Mouse (Mus musculus) layer of hippocampus, adult 2 months (tissue): ENCODE results near the gene Endou. TPM values are rescaled to one million over a fixed set of nuclear protein-coding genes. Genes with fewer than 3 reads are reported as not detected.

ENCODE experiments used
- DNase-seq, 2 experiments: peaks; one replicate each; pipeline ENCODE4 v3.0.0; 2022; ENCODE audit warnings: low spot score in 2 of 2
- H3K27ac ChIP-seq: fragments of 200-600 bp; 2 replicates; pipeline ENCODE4 v1.8.1; 2022
- H3K4me3 ChIP-seq: fragments of 200-600 bp; 2 replicates; pipeline ENCODE4 v1.8.1; 2022; ENCODE audit warnings: mild to moderate bottlenecking
- CTCF ChIP-seq: fragments of 200-600 bp; conservative IDR thresholded peaks from 2 replicates; pipeline ENCODE4 v1.8.1; 2022; ENCODE audit warnings: antibody characterized with exemption, mild to moderate bottlenecking, moderate library complexity
- total RNA-seq, 2 experiments: library from RNA; stranded (reverse); gene quantifications; 2 replicates each; pipeline ENCODE4 v1.2.3; 2021

Gene Endou
- total RNA-seq, 2 experiments from 2014 or later = 0.59 to 0.96 TPM

- Histone ChIP-seq H3K27ac (peak overlapping the region; percentile 78), H3K4me3 (no peak overlapping the region)
- TF ChIP-seq CTCF = no peak
- no peak for DNase-seq
Measured at GRCm38 (mm10) chr15:97721008-97721701, 10.0 kb downstream of the Endou start.

GRCm38 (mm10) chr15:97720026-97720675 is 11.0 kb downstream of the Endou start:
- Histone ChIP-seq H3K4me3 (no peak overlapping the region), H3K27ac (peak overlapping the region; percentile 78)
- TF ChIP-seq CTCF = no peak
- DNase-seq = no peak

DNA sequence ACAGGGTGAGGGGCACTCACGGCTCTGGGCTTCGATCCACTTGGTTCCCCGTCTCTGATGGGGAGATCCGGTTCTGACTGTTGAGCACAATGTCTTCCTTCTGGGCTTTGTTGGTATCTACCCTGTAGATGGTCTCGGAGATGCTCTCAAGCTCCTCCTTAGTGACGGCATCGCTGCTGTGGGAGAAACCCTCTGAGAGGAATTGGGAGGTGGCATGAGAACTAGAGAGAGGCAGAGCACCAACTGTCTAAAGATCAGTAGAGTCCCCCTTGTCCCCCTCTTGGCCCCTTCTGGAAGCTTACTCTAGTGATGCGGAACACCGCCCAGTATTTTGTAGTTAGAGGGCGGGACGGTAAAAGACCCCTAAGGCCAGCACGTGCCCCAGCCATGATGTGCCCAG is 11.6 kb downstream of the Endou start:
- DNase-seq = no peak
- Histone ChIP-seq H3K27ac (peak overlapping the region; percentile 78; the same call in 1 of the 2 replicates), H3K4me3 (no peak overlapping the region)
- no peak for TF ChIP-seq CTCF

DNA sequence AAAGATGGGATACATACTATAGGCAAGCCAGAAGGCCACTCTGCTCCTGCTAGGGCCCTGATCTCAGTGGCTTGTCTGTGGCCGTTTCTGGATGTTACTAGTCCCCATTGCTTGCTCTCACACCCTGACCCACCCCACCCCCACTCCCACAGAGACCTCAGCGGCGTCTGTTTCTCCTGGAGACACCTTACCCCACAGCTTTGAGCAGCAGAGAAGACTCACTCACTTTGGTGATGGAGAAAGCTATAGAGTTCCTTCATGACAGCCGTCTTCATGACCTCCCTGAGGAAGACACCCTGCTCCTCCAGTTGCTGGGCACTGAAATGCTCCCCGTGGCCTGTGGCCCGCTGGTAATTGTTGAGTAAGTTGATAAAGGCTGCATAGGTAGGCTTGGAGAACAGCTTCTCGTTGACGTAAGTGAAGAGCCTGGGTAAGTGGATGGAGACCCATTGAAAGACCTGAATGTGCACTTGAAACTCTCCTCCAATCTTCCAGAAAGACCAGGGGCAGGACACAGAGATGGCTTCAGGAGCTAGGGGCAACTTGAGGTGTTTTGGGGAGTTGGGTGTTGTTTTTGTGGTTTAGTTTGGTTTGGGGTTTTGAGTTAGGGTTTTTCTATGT is 12.5 kb downstream of the Endou start:
- Histone ChIP-seq H3K27ac (no peak overlapping the region; the same call in 1 of the 2 replicates), H3K4me3 (no peak overlapping the region)
- no peak for TF ChIP-seq CTCF
- no peak for DNase-seq

DNA sequence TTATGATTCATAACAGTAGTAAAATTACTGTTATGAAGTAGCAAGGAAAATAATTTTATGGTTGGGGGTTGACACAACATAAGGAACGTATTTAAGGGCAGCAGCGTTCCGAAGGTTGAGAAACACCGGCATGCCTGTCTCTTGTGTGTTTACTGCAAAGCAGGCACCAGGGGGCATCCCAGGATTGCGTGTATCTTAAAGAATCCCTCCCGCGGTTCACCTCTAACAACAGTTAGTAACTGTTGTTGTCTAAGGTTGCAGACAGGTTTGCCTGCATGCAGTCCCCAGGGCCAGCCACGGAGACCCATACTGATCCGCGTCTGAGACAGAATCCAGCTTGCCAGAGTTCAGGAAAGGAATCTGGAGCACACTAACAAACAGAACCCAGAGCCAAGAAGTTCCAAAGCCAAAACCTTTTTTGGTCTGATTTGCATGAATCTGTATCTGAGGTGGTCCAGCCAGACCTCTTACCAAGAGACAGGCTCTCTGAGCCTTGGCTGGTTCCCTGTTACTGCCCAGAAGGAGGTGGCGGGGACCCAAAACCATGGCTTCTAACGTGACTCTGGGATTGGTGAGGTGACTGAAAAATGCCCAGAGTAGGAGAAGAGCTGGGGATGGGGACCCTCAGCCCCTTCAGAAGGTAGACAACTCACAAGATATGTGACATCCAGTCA is 13.1 kb downstream of the Endou start:
- DNase-seq = peak; percentile 32 to 49
- no peak overlapping the region for H3K4me3 ChIP-seq
- H3K27ac ChIP-seq = peak overlapping the region; percentile 25; the same call in 1 of the 2 replicates
- TF ChIP-seq CTCF = peak; percentile 90

GRCm38 (mm10) chr15:97716782-97717181 is 14.4 kb downstream of the Endou start:
- no peak overlapping the region for H3K4me3 ChIP-seq
- TF ChIP-seq CTCF = no peak
- no peak overlapping the region for H3K27ac ChIP-seq
- no peak for DNase-seq

DNA sequence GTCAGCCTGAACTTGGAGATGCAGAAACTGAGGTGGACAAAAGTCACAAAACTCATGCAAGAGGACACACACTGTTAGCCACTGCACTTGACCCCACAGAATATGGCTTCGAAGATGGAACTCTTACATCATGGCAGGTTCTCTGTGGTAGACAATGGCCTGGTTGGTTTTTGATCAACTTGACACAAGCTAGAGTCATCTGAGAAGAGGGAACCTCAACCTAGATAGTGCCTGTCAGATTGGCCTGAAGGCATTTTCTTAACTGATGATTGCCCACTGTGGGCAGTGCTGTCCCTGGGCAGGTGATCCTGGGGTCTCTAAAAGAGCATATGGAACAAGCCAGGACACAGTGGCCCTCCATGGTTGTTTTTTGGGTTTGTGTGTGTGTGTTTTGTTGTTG is 15.4 kb downstream of the Endou start:
- H3K4me3 ChIP-seq = no peak overlapping the region
- no peak for DNase-seq
- H3K27ac ChIP-seq = no peak overlapping the region
- TF ChIP-seq CTCF = no peak

DNA sequence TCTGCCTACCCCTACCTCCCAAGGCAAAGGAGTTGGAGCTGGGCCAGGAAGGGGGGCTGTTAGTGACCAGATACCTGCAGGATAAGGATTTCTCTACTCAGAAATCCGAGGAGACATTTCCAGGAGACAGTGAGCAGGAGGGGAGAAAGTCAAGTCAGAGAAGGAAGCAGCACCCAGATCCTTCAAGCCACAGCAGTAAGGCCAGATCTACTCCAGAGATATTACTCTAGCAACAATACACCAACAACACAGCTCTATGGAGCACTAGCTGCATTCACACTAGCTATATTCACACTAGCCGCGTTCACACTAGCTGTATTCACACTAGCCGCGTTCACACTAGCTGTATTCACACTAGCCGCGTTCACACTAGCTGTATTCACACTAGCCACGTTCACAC is 16.1 kb downstream of the Endou start:
- no peak for TF ChIP-seq CTCF
- Histone ChIP-seq H3K4me3 (no peak overlapping the region), H3K27ac (no peak overlapping the region)
- DNase-seq = no peak

- TF ChIP-seq CTCF = no peak
- no peak overlapping the region for H3K4me3 ChIP-seq
- DNase-seq = no peak
- H3K27ac ChIP-seq = no peak overlapping the region
Measured at GRCm38 (mm10) chr15:97712546-97712945, 18.6 kb downstream of the Endou start.

DNA sequence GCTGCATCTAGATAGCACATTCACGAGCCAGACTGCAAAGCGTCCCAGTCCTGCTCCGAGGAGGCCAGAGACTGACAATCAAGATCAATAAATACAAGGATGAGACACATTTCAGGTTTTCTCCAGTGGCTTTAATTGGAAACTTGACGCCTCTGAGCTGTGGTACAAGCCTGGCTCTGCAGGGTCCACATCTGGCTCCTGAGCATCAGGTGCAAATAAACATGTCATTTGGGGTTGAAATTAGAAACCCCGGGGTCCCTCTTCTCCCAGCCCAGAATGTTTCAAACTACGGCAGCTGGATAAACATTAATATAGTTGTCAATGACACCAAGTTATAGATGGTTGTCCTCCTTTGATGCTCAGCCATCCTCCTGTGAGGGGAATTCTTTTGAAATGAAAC is 20.2 kb downstream of the Endou start:
- no peak for TF ChIP-seq CTCF
- Histone ChIP-seq H3K27ac (no peak overlapping the region), H3K4me3 (no peak overlapping the region)
- no peak for DNase-seq

- peak; percentile 86 to 88 for DNase-seq
- 0 out of 2 replicates have a peak, but pooled peaks have one; percentile 2 for TF ChIP-seq CTCF
- H3K27ac ChIP-seq = peak within 1 kb of the TSS; percentile 86
- peak within 1 kb of the TSS; percentile 65 for H3K4me3 ChIP-seq
Measured at GRCm38 (mm10) chr15:97705211-97706050, 25.7 kb downstream of the Endou start, which contains the start of gene Rpap3. TSS of gene Rpap3 (minus strand) at chr15:97705825.

- no peak for DNase-seq
- H3K27ac ChIP-seq = no peak overlapping the region
- TF ChIP-seq CTCF = no peak
- H3K4me3 ChIP-seq = no peak overlapping the region
Measured at GRCm38 (mm10) chr15:97696616-97697015, 34.5 kb downstream of the Endou start.
